Mouse (Mus musculus) mature B cell (primary cell): ENCODE measurements around the gene Lypd6b.

Experiments
- in situ Hi-C: fragments of 300-500 bp; cut with MboI; formaldehyde crosslinking; loops from 2 replicates; pipeline ENCODE4 v1.14.3; 2019

The Lypd6b gene

GRCm38 (mm10) chr2:49937621-49938020 is 150.1 kb downstream of the Lypd6b start:
- in situ Hi-C loops: no loop called here

- in situ Hi-C loops: no loop called here
Measured at GRCm38 (mm10) chr2:49938246-49938645, 150.8 kb downstream of the Lypd6b start.

- in situ Hi-C loops: no loop called here
Measured at GRCm38 (mm10) chr2:49940372-49940771, 152.9 kb downstream of the Lypd6b start.

GRCm38 (mm10) chr2:49942100-49942499 is 154.6 kb downstream of the Lypd6b start:
- in situ Hi-C loops: no loop called here

GRCm38 (mm10) chr2:49951681-49952080 is 164.2 kb downstream of the Lypd6b start:
- in situ Hi-C loops: no loop called here

- in situ Hi-C loops: no loop called here
Measured at GRCm38 (mm10) chr2:49952632-49953293, 165.3 kb downstream of the Lypd6b start.

GRCm38 (mm10) chr2:49957449-49957848 is 170.0 kb downstream of the Lypd6b start:
- in situ Hi-C loops: no loop called here

- in situ Hi-C loops: no loop called here
Measured at GRCm38 (mm10) chr2:49961991-49962390, 174.5 kb downstream of the Lypd6b start.

DNA sequence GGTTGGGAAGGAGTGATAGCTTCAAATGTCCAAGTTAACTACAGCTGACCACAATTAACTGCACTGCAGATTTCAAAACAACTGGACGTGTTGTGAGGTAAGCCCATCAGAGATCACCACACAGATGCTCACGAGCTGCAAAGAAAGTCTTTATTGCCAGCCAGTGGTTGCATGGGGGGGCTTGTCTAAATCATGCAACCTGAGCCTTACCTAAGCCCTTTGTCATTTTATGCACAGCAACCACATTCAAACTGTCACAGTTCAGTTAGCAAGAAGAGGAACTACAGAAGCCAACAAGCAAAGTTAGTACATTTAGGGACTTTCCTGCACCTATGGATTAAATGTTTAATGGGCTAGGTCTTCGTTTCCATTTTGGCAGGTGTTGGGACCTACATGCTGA is 177.4 kb downstream of the Lypd6b start:
- in situ Hi-C loops: no loop called here

GRCm38 (mm10) chr2:49967748-49968147 is 180.3 kb downstream of the Lypd6b start:
- in situ Hi-C loops: no loop called here

- in situ Hi-C loops: no loop called here
Measured at GRCm38 (mm10) chr2:49970990-49971389, 183.5 kb downstream of the Lypd6b start.

DNA sequence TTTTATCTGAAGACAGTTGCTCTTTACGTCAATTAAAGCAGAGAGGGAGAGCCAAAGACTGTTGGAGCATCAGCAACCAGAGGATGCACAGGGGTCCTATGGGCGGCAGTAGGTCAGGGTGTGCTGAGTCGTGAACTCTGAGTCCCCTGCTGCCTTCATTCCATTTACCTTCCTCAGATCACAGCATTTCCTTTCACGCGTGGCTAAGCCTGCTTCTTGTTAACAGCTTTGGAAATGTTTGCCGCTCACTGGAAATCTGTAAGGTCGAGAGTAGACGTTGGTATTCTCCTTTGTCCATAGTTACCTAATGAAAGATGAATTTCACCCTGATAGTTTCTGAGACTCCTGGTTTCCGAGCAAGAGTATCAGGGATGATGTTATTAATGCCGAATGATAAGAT is 191.1 kb downstream of the Lypd6b start:
- in situ Hi-C loops: no loop called here

- in situ Hi-C loops: no loop called here
Measured at GRCm38 (mm10) chr2:49979991-49980390, 192.5 kb downstream of the Lypd6b start.

DNA sequence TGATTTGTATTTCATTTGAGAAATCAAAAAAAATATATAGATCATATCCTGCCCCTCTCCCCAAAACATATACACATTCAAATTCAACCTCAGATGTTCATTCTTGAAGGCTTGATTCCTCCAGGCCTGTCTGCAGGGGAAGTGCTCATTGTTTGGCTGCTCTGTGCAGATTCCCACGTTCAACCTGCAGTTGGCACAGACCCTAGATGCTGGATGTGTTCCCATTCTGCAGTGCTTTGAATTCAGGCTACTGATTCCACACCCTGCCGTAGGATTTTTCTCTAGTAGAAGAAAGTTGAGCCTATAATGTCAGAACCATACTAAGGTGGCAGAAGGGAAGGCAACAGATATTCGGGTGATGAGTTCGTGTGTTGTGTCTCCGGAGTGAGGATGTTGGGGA is 195.5 kb downstream of the Lypd6b start:
- in situ Hi-C loops: no loop called here

GRCm38 (mm10) chr2:49984780-49985179 is 197.3 kb downstream of the Lypd6b start:
- in situ Hi-C loops: no loop called here

DNA sequence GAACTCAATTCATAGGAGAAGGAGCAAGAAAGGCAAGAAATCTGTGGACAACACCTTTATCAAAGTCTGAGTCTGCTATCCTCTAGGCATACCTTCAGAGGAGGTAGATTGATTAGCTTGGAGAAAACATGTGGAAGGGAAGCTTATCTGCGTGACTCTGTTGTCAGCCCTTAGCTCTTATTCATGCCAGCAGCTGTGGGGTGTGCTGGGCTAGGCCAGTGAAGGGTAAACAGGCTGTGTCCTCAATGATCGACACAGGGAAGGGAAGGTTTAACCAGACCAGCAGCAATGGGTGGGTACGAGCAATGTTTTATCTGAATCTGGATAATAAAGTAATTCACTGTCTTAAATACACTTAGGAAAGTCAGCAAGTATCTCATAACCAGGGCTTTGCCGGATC is 208.4 kb downstream of the Lypd6b start:
- in situ Hi-C loops: no loop called here

DNA sequence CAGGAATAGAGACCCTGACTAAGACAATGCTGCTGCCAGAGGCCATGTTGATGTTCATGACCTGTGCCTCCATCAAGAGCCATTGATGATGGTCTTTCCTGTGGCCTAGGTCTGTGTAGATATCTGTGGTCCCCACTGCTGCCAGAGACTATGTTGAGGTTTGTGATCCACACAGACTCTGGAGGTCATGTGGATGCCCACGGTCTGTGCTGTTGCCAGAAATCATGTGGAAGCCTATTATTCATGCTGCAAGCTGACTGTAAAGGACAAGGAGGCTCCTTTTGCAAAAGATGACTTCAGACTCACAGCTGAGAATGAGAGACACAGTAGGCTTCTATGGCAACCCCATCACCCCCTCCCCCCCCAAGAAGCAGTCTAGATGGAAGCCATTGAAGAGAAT is 209.7 kb downstream of the Lypd6b start:
- in situ Hi-C loops: no loop called here
